ENCODE assay signal across 20 mouse cellular contexts in the genomic region with DNA sequence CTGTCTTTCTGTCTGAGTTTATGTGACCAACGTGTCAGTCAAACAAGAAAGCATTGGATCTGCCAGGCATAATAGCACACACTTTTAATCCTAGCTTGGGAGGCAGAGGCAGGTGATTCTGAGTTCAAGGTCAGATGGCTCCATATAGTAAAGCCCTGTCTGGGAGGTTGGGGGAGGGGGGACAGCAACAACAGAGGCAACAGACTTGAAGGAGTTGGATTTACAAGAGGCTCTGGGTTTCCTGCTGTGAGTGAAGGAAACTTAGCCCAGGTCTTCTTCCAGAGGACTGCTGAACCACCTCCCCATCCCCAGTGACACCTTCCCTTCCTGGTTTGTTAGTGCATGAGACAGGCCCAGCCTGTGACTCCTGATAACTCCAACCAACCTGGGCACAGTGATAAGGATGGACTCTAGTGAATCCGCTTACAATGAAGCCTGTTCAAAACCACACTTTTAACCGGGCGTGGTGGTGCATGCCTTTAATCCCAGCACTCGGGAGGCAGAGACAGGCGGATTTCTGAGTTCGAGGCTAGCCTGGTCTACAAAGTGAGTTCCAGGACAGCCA. TPM values are rescaled to one million over a fixed set of nuclear protein-coding genes. Genes with fewer than 3 reads are reported as not detected.
DNase-seq lines count a peak whose midpoint lies in the region; ATAC-seq lines count a peak whose summit lies in the region.
"Had no signal": no experiment of that assay in that cellular context is flagged by ENCODE, and none has a peak within 500 bp of the region (broad histone marks: within the 10 kb centered on the region; RNA-seq: fewer than 3 reads in every experiment).

No protein-coding gene starts in this region.

- H3K27ac ChIP-seq in kidney, embryonic 15.5 days: no peak overlapping the region
- peak overlapping the region; percentile 40; the same call in 1 of the 2 replicates for H3K27ac ChIP-seq in brown adipose tissue, adult 24 weeks (replicated peaks; ENCODE audit: low read depth, low read length)
- H3K27ac ChIP-seq in liver, embryonic 11.5 days (ENCODE audit: low read depth, low read length): no peak overlapping the region
- no peak overlapping the region for H3K27ac ChIP-seq in stomach, embryonic 15.5 days
- H3K27ac ChIP-seq: embryonic facial prominence, embryonic 10.5 days; heart, embryonic 15.5 days; hindbrain, embryonic 15.5 days; limb, embryonic 10.5 days; neural tube, embryonic 12.5 days had no signal

- no peaks in the 10 kb centered on the region for H3K9me3 ChIP-seq in kidney, embryonic 15.5 days (replicated peaks)
- H3K9me3 ChIP-seq in liver, embryonic 11.5 days (ENCODE audit: control insufficient read depth, low read length): no peaks in the 10 kb centered on the region
- no peaks in the 10 kb centered on the region for H3K9me3 ChIP-seq in stomach, embryonic 15.5 days
- H3K9me3 ChIP-seq: embryonic facial prominence, embryonic 10.5 days; heart, embryonic 15.5 days; hindbrain, embryonic 15.5 days; limb, embryonic 10.5 days; neural tube, embryonic 12.5 days had no signal

- no peak overlapping the region for H3K9ac ChIP-seq in kidney, embryonic 15.5 days
- no peak overlapping the region for H3K9ac ChIP-seq in liver, embryonic 11.5 days (ENCODE audit: low read depth, low read length)
- no peak overlapping the region for H3K9ac ChIP-seq in stomach, embryonic 15.5 days
- H3K9ac ChIP-seq: heart, embryonic 15.5 days; hindbrain, embryonic 15.5 days; lung, embryonic 14.5 days; neural tube, embryonic 12.5 days had no signal

- 88% methylated on average over 7 of the region's 7 CpGs for WGBS in kidney, embryonic 15.5 days
- WGBS in liver, embryonic 11.5 days: 48% methylated on average over 7 of the region's 7 CpGs
- 85% methylated on average over 7 of the region's 7 CpGs for WGBS in stomach, embryonic 15.5 days

- H3K4me2 ChIP-seq in kidney, embryonic 15.5 days: no peak overlapping the region
- H3K4me2 ChIP-seq in liver, embryonic 11.5 days: no peak overlapping the region
- no peak overlapping the region for H3K4me2 ChIP-seq in stomach, embryonic 15.5 days
- H3K4me2 ChIP-seq: heart, embryonic 15.5 days; hindbrain, embryonic 15.5 days; lung, embryonic 14.5 days; neural tube, embryonic 12.5 days had no signal

- H3K4me1 ChIP-seq in kidney, embryonic 15.5 days: no peaks in the 10 kb centered on the region
- peaks cover 41% of the 10 kb centered on the region for H3K4me1 ChIP-seq in brown adipose tissue, adult 24 weeks (ENCODE audit: control insufficient read depth, insufficient read depth, insufficient read length, low read length)
- peaks cover 11% of the 10 kb centered on the region; the same call in 1 of the 2 replicates for H3K4me1 ChIP-seq in liver, embryonic 11.5 days (replicated peaks; ENCODE audit: control insufficient read depth, insufficient read depth, low read length)
- H3K4me1 ChIP-seq in stomach, embryonic 15.5 days: no peaks in the 10 kb centered on the region

- peaks cover 66% of the 10 kb centered on the region for H3K36me3 ChIP-seq in kidney, embryonic 15.5 days
- peaks cover 15% of the 10 kb centered on the region for H3K36me3 ChIP-seq in liver, embryonic 11.5 days (ENCODE audit: control insufficient read depth, insufficient read depth, low read length)
- H3K36me3 ChIP-seq in stomach, embryonic 15.5 days: peaks cover 21% of the 10 kb centered on the region; the same call in 1 of the 2 replicates

- ATAC-seq in kidney, embryonic 15.5 days (replicated peaks; ENCODE audit: low FRiP score): peak; percentile 47; the same call in 1 of the 2 replicates
- peak; percentile 91 for ATAC-seq in liver, embryonic 11.5 days (replicated peaks; ENCODE audit: low FRiP score)
- ATAC-seq in stomach, embryonic 15.5 days (ENCODE audit: insufficient read depth, low FRiP score, low read depth): peak; percentile 71; the same call in 1 of the 2 replicates

- H3K27me3 ChIP-seq in kidney, embryonic 15.5 days: no peaks in the 10 kb centered on the region
- H3K27me3 ChIP-seq in liver, embryonic 11.5 days (replicated peaks; ENCODE audit: control insufficient read depth, insufficient read depth, low read length): no peaks in the 10 kb centered on the region
- no peaks in the 10 kb centered on the region for H3K27me3 ChIP-seq in stomach, embryonic 15.5 days (replicated peaks)
- H3K27me3 ChIP-seq: heart, embryonic 15.5 days; hindbrain, embryonic 15.5 days; neural tube, embryonic 12.5 days had no signal

- no peak overlapping the region for H3K4me3 ChIP-seq in kidney, embryonic 15.5 days (replicated peaks)
- no peak overlapping the region for H3K4me3 ChIP-seq in brown adipose tissue, adult 24 weeks (ENCODE audit: insufficient read depth, low read depth, low read length)
- H3K4me3 ChIP-seq in liver, embryonic 11.5 days (ENCODE audit: low read depth, low read length): no peak overlapping the region
- H3K4me3 ChIP-seq in stomach, embryonic 15.5 days (replicated peaks): no peak overlapping the region
- H3K4me3 ChIP-seq: embryonic facial prominence, embryonic 10.5 days; heart, embryonic 15.5 days; hindbrain, embryonic 15.5 days; limb, embryonic 10.5 days; neural tube, embryonic 12.5 days had no signal

- DNase-seq in kidney, postnatal 36 days: no peak
- DNase-seq in liver, embryonic 11.5 days (ENCODE audit: low spot score): no peak
- no peak for DNase-seq in thymus, postnatal 14 days
- DNase-seq in thymus, postnatal 25 days: no peak
- DNase-seq: adrenal gland, postnatal 25 days; B cell, adult 2 months; cerebellum, postnatal 14 days; gastrocnemius, postnatal 25 days; kidney, adult 8-10 months; lung, embryonic 14.5 days; right cerebral cortex, postnatal 4 days had no signal

RNA-seq across cellular contexts. Expression of gene 1700037H04Rik, which starts 7.6 kb away (rescaled TPM):
- polyA plus RNA-seq in kidney, embryonic 15.5 days (2015; fragmentation: Nextera tagmentation; extraction: Ambion mirVana): 82.9 and 91.1 TPM in 2 replicates
- polyA plus RNA-seq in brown adipose tissue, adult 24 weeks (2012; ENCODE audit: insufficient read depth, insufficient read length, missing spikeins): 426 and 428 TPM in 2 replicates
- polyA plus RNA-seq in liver, embryonic 11.5 days (2014; fragmentation: Nextera tagmentation; extraction: Ambion mirVana): 130 TPM in 2 replicates
- 74.2 and 75.0 TPM in 2 replicates for polyA plus RNA-seq in stomach, embryonic 15.5 days (2015; fragmentation: Nextera tagmentation; extraction: Ambion mirVana)

RNA-seq across cellular contexts. Expression of gene Gm11037, which starts 19.0 kb away (rescaled TPM):
- not detected in 2 replicates for polyA plus RNA-seq in kidney, embryonic 15.5 days (2015; fragmentation: Nextera tagmentation; extraction: Ambion mirVana)
- polyA plus RNA-seq in brown adipose tissue, adult 24 weeks (2012; ENCODE audit: insufficient read depth, insufficient read length, missing spikeins): not detected in 2 replicates
- polyA plus RNA-seq in liver, embryonic 11.5 days (2014; fragmentation: Nextera tagmentation; extraction: Ambion mirVana): not detected in 2 replicates
- not detected in 2 replicates for polyA plus RNA-seq in stomach, embryonic 15.5 days (2015; fragmentation: Nextera tagmentation; extraction: Ambion mirVana)
- polyA plus RNA-seq: embryonic facial prominence, embryonic 10.5 days; heart, embryonic 15.5 days; hindbrain, embryonic 15.5 days; large intestine, adult 2 months; limb, embryonic 10.5 days; lung, embryonic 14.5 days; neural tube, embryonic 12.5 days had no signal

RNA-seq across cellular contexts. Expression of gene Hspa12b, which starts 25.2 kb away (rescaled TPM):
- 20.3 and 21.3 TPM in 2 replicates for polyA plus RNA-seq in kidney, embryonic 15.5 days (2015; fragmentation: Nextera tagmentation; extraction: Ambion mirVana)
- polyA plus RNA-seq in brown adipose tissue, adult 24 weeks (2012; ENCODE audit: insufficient read depth, insufficient read length, missing spikeins): 7.0 and 9.6 TPM in 2 replicates
- polyA plus RNA-seq in liver, embryonic 11.5 days (2014; fragmentation: Nextera tagmentation; extraction: Ambion mirVana): 5.5 TPM in 2 replicates
- polyA plus RNA-seq in stomach, embryonic 15.5 days (2015; fragmentation: Nextera tagmentation; extraction: Ambion mirVana): 16.9 TPM in 2 replicates

RNA-seq across cellular contexts. Expression of gene Cenpb, which starts 27.6 kb away (rescaled TPM):
- 10.6 and 10.8 TPM in 2 replicates for polyA plus RNA-seq in kidney, embryonic 15.5 days (2015; fragmentation: Nextera tagmentation; extraction: Ambion mirVana)
- 78.2 and 99.0 TPM in 2 replicates for polyA plus RNA-seq in brown adipose tissue, adult 24 weeks (2012; ENCODE audit: insufficient read depth, insufficient read length, missing spikeins)
- 3.8 and 4.9 TPM in 2 replicates for polyA plus RNA-seq in liver, embryonic 11.5 days (2014; fragmentation: Nextera tagmentation; extraction: Ambion mirVana)
- 15.4 and 16.4 TPM in 2 replicates for polyA plus RNA-seq in stomach, embryonic 15.5 days (2015; fragmentation: Nextera tagmentation; extraction: Ambion mirVana)

RNA-seq across cellular contexts. Expression of gene Cdc25b, which starts 34.5 kb away (rescaled TPM):
- polyA plus RNA-seq in kidney, embryonic 15.5 days (2015; fragmentation: Nextera tagmentation; extraction: Ambion mirVana): 62.1 and 71.5 TPM in 2 replicates
- polyA plus RNA-seq in brown adipose tissue, adult 24 weeks (2012; ENCODE audit: insufficient read depth, insufficient read length, missing spikeins): 2.4 and 2.5 TPM in 2 replicates
- polyA plus RNA-seq in liver, embryonic 11.5 days (2014; fragmentation: Nextera tagmentation; extraction: Ambion mirVana): 76.4 and 85.4 TPM in 2 replicates
- polyA plus RNA-seq in stomach, embryonic 15.5 days (2015; fragmentation: Nextera tagmentation; extraction: Ambion mirVana): 57.6 and 62.6 TPM in 2 replicates
